Mouse (Mus musculus) cerebellum, adult 9-11 months (tissue): ENCODE measurements around the gene Metap1.
"Not testable (repeated sequence)": the region's sequence is repeated elsewhere in the genome, so short reads cannot be mapped to it uniquely, and the experiment has no call there.

Experiments used
- DNase-seq: peaks from one replicate; pipeline ENCODE4 v3.0.0; 2022

Metap1 gene

GRCm38 (mm10) chr3:138499854-138500740 is 10.8 kb upstream of the Metap1 start:
- no peak for DNase-seq

GRCm38 (mm10) chr3:138498731-138499130 is 9.4 kb upstream of the Metap1 start:
- no peak for DNase-seq

- no peak for DNase-seq
Measured at GRCm38 (mm10) chr3:138495166-138496145, 6.1 kb upstream of the Metap1 start.

- no peak for DNase-seq
Measured at GRCm38 (mm10) chr3:138494565-138494964, 5.2 kb upstream of the Metap1 start.

- no peak for DNase-seq
Measured at GRCm38 (mm10) chr3:138493668-138494067, 4.4 kb upstream of the Metap1 start.

GRCm38 (mm10) chr3:138490034-138490337 is 671 bp upstream of the Metap1 start:
- peak; percentile 43 for DNase-seq

- no peak for DNase-seq
Measured at GRCm38 (mm10) chr3:138488584-138489326, 560 bp downstream of the Metap1 start.

- DNase-seq = no peak
Measured at GRCm38 (mm10) chr3:138483240-138483639, 6.1 kb downstream of the Metap1 start.

GRCm38 (mm10) chr3:138481526-138482284 is 7.6 kb downstream of the Metap1 start:
- DNase-seq = no peak

GRCm38 (mm10) chr3:138479489-138479888 is 9.8 kb downstream of the Metap1 start:
- DNase-seq = no peak

GRCm38 (mm10) chr3:138471066-138471465 is 18.2 kb downstream of the Metap1 start:
- DNase-seq = no peak

- not testable (repeated sequence) for DNase-seq
Measured at GRCm38 (mm10) chr3:138466656-138467055, 22.7 kb downstream of the Metap1 start.

- DNase-seq = no peak
Measured at GRCm38 (mm10) chr3:138464573-138465147, 24.7 kb downstream of the Metap1 start.

- no peak for DNase-seq
Measured at GRCm38 (mm10) chr3:138463807-138464206, 25.5 kb downstream of the Metap1 start.

GRCm38 (mm10) chr3:138463137-138463536 is 26.2 kb downstream of the Metap1 start:
- DNase-seq = no peak

GRCm38 (mm10) chr3:138461832-138462231 is 27.5 kb downstream of the Metap1 start:
- no peak for DNase-seq

GRCm38 (mm10) chr3:138460260-138460659 is 29.1 kb downstream of the Metap1 start:
- peak; percentile 72 for DNase-seq

GRCm38 (mm10) chr3:138458441-138458840 is 30.9 kb downstream of the Metap1 start:
- no peak for DNase-seq

- DNase-seq = no peak
Measured at GRCm38 (mm10) chr3:138454711-138455435, 34.4 kb downstream of the Metap1 start.

- DNase-seq = no peak
Measured at GRCm38 (mm10) chr3:138454234-138454633, 35.1 kb downstream of the Metap1 start.

- no peak for DNase-seq
Measured at GRCm38 (mm10) chr3:138452169-138452568, 37.1 kb downstream of the Metap1 start.
